Mouse (Mus musculus): ENCODE results near the gene Shroom1. TPM values are rescaled to one million over a fixed set of nuclear protein-coding genes. Genes with fewer than 3 reads are reported as not detected.

Shroom1 gene
- polyA plus RNA-seq, 1 experiment from 2014 or later, result 1.9 TPM

- no peak for ATAC-seq (ENCODE audit: low FRiP score, low TSS enrichment)
- H3K27me3 ChIP-seq (ENCODE audit: control insufficient read depth, insufficient read depth, low read length), result no peaks in the 10 kb centered on the region
- no peak overlapping the region for H3K4me2 ChIP-seq (replicated peaks; ENCODE audit: low read depth, low read length)
- H3K4me1 ChIP-seq (ENCODE audit: control insufficient read depth, insufficient read depth, low read length), result no peaks in the 10 kb centered on the region
- 89% methylated on average over 9 of the region's 9 CpGs for WGBS
- no peaks in the 10 kb centered on the region for H3K36me3 ChIP-seq (ENCODE audit: control insufficient read depth, insufficient read depth, low read length)
- no peaks in the 10 kb centered on the region for H3K9me3 ChIP-seq (ENCODE audit: control insufficient read depth, low read length)
- no peak overlapping the region for H3K4me3 ChIP-seq (ENCODE audit: low read length)
- no peak overlapping the region for H3K9ac ChIP-seq (ENCODE audit: low read depth, low read length)
- no peak overlapping the region for H3K27ac ChIP-seq (ENCODE audit: low read depth, low read length)
Observed at GRCm38 (mm10) chr11:53507098-53507805, 50.2 kb downstream of the Shroom1 start.

DNA sequence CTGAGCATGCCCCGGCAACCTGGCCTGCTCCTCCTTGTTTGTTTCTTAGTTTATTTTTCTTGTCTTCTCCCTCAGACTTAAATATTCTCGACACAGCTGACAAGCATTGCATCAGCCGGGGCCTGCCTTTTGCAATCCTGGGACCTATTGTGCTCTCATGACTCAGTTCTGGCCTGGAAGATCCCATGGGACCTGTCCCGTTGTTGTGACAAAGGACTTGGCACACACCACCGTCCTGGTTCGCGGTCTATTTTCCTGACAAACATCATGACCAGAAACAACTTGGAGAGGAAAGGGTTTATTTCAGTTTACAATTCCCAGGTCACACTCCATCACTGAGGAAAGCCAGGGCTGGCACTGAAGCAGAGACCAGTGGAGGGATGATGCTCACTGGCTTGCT, 51.1 kb downstream of the Shroom1 start:
- H3K4me3 ChIP-seq (ENCODE audit: low read length), result no peak overlapping the region
- H3K36me3 ChIP-seq (ENCODE audit: control insufficient read depth, insufficient read depth, low read length), result no peaks in the 10 kb centered on the region
- no peak overlapping the region for H3K9ac ChIP-seq (ENCODE audit: low read depth, low read length)
- 70% methylated on average over 7 of the region's 7 CpGs for WGBS
- no peak for ATAC-seq (ENCODE audit: low FRiP score, low TSS enrichment)
- no peaks in the 10 kb centered on the region for H3K27me3 ChIP-seq (ENCODE audit: control insufficient read depth, insufficient read depth, low read length)
- H3K4me1 ChIP-seq (ENCODE audit: control insufficient read depth, insufficient read depth, low read length), result no peaks in the 10 kb centered on the region
- H3K4me2 ChIP-seq (replicated peaks; ENCODE audit: low read depth, low read length), result no peak overlapping the region
- no peak overlapping the region for H3K27ac ChIP-seq (ENCODE audit: low read depth, low read length)
- H3K9me3 ChIP-seq (ENCODE audit: control insufficient read depth, low read length), result no peaks in the 10 kb centered on the region

DNA sequence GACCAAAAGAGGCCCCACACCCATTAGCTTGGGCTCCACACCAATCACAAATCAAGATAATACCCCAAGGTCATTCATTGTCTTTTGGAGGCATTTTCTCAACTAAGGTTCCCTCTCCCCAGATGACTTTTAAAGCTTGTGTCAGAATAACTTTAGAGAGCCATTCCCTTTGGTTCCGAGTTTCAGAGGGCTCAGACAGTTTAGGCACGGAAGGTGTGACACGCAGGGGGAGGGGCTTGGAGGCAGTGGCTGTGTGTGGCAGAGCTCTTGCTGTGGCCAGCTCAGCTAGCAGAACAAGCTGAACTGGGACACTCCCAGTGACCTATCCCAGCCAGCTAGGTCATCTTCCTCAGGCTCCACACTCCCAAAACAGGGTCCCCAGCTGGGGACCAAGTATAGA, 51.6 kb downstream of the Shroom1 start:
- 53% methylated on average over 3 of the region's 3 CpGs for WGBS
- Histone ChIP-seq H3K4me2 (replicated peaks; ENCODE audit: low read depth, low read length) (no peak overlapping the region), H3K4me1 (ENCODE audit: control insufficient read depth, insufficient read depth, low read length) (no peaks in the 10 kb centered on the region), H3K27ac (ENCODE audit: low read depth, low read length) (no peak overlapping the region), H3K27me3 (ENCODE audit: control insufficient read depth, insufficient read depth, low read length) (no peaks in the 10 kb centered on the region), H3K36me3 (ENCODE audit: control insufficient read depth, insufficient read depth, low read length) (no peaks in the 10 kb centered on the region), H3K9ac (ENCODE audit: low read depth, low read length) (no peak overlapping the region), H3K4me3 (ENCODE audit: low read length) (no peak overlapping the region), H3K9me3 (ENCODE audit: control insufficient read depth, low read length) (no peaks in the 10 kb centered on the region)
- ATAC-seq (ENCODE audit: low FRiP score, low TSS enrichment), result no peak

- Histone ChIP-seq H3K36me3 (ENCODE audit: control insufficient read depth, insufficient read depth, low read length) (no peaks in the 10 kb centered on the region), H3K27me3 (ENCODE audit: control insufficient read depth, insufficient read depth, low read length) (no peaks in the 10 kb centered on the region), H3K27ac (ENCODE audit: low read depth, low read length) (no peak overlapping the region), H3K9ac (ENCODE audit: low read depth, low read length) (no peak overlapping the region), H3K4me2 (replicated peaks; ENCODE audit: low read depth, low read length) (no peak overlapping the region), H3K4me1 (ENCODE audit: control insufficient read depth, insufficient read depth, low read length) (no peaks in the 10 kb centered on the region), H3K9me3 (ENCODE audit: control insufficient read depth, low read length) (no peaks in the 10 kb centered on the region), H3K4me3 (ENCODE audit: low read length) (no peak overlapping the region)
- ATAC-seq (ENCODE audit: low FRiP score, low TSS enrichment), result no peak
- 44% methylated on average over 5 of the region's 5 CpGs for WGBS
Observed at GRCm38 (mm10) chr11:53510351-53510750, 53.3 kb downstream of the Shroom1 start.

- no peak for ATAC-seq (ENCODE audit: low FRiP score, low TSS enrichment)
- H3K9me3 ChIP-seq (ENCODE audit: control insufficient read depth, low read length), result no peaks in the 10 kb centered on the region
- H3K27ac ChIP-seq (ENCODE audit: low read depth, low read length), result peak overlapping the region; percentile 17; the same call in 1 of the 2 replicates
- no peak overlapping the region for H3K4me2 ChIP-seq (replicated peaks; ENCODE audit: low read depth, low read length)
- H3K27me3 ChIP-seq (ENCODE audit: control insufficient read depth, insufficient read depth, low read length), result no peaks in the 10 kb centered on the region
- H3K4me3 ChIP-seq (ENCODE audit: low read length), result no peak overlapping the region
- H3K36me3 ChIP-seq (ENCODE audit: control insufficient read depth, insufficient read depth, low read length), result no peaks in the 10 kb centered on the region
- H3K9ac ChIP-seq (ENCODE audit: low read depth, low read length), result no peak overlapping the region
- 33% methylated on average over 8 of the region's 8 CpGs for WGBS
- H3K4me1 ChIP-seq (ENCODE audit: control insufficient read depth, insufficient read depth, low read length), result 0 out of 2 replicates have a peak, but pooled peaks cover 4% of the 10 kb centered on the region
Observed at GRCm38 (mm10) chr11:53516775-53517627, 60.0 kb downstream of the Shroom1 start.

Small RNA genes within 50 kb of the gene (microRNA-seq; reads per million reads assigned to microRNA genes)
- not detected for gene Mir6920

Other genes starting within 250 kb of the Shroom1 start
- 78.2 and 110 TPM in 2 replicates for gene Hspa4, start 156.7 kb upstream of the Shroom1 start, polyA plus RNA-seq (2014; fragmentation: Nextera tagmentation; extraction: Ambion mirVana)
- gene Zcchc10, start 132.5 kb upstream of the Shroom1 start, polyA plus RNA-seq (2014; fragmentation: Nextera tagmentation; extraction: Ambion mirVana), result 32.4 and 40.9 TPM in 2 replicates
- gene Aff4, start 106.4 kb upstream of the Shroom1 start, polyA plus RNA-seq (2014; fragmentation: Nextera tagmentation; extraction: Ambion mirVana), result 46.1 and 80.4 TPM in 2 replicates
- not detected in 2 replicates for gene Leap2, start 34.0 kb upstream of the Shroom1 start, polyA plus RNA-seq (2014; fragmentation: Nextera tagmentation; extraction: Ambion mirVana)
- 574 and 755 TPM in 2 replicates for gene Uqcrq, start 26.4 kb upstream of the Shroom1 start, polyA plus RNA-seq (2014; fragmentation: Nextera tagmentation; extraction: Ambion mirVana)
- gene Gdf9, start 26.2 kb upstream of the Shroom1 start, polyA plus RNA-seq (2014; fragmentation: Nextera tagmentation; extraction: Ambion mirVana), result 0.70 and 1.2 TPM in 2 replicates
- gene Gm10447, start 95 bp upstream of the Shroom1 start, polyA plus RNA-seq (2014; fragmentation: Nextera tagmentation; extraction: Ambion mirVana), result 0.16 TPM in 1 of 2 replicates, not detected in the other
- not detected in 2 replicates for gene Gm9837, start 13.3 kb downstream of the Shroom1 start, polyA plus RNA-seq (2014; fragmentation: Nextera tagmentation; extraction: Ambion mirVana)
- gene Gm9945, start 23.0 kb downstream of the Shroom1 start, polyA plus RNA-seq (2014; fragmentation: Nextera tagmentation; extraction: Ambion mirVana), result not detected in 2 replicates
- 0.09 and 0.14 TPM in 2 replicates for gene Sowaha, start 23.1 kb downstream of the Shroom1 start, polyA plus RNA-seq (2014; fragmentation: Nextera tagmentation; extraction: Ambion mirVana)
- 13.7 and 21.3 TPM in 2 replicates for gene Sept8, start 62.1 kb downstream of the Shroom1 start, polyA plus RNA-seq (2014; fragmentation: Nextera tagmentation; extraction: Ambion mirVana)
- gene Kif3a, start 110.2 kb downstream of the Shroom1 start, polyA plus RNA-seq (2014; fragmentation: Nextera tagmentation; extraction: Ambion mirVana), result 65.3 and 71.0 TPM in 2 replicates
- 1.3 and 1.5 TPM in 2 replicates for gene Il4, start 161.5 kb downstream of the Shroom1 start, polyA plus RNA-seq (2014; fragmentation: Nextera tagmentation; extraction: Ambion mirVana)
- not detected in 2 replicates for gene Il13, start 177.5 kb downstream of the Shroom1 start, polyA plus RNA-seq (2014; fragmentation: Nextera tagmentation; extraction: Ambion mirVana)